Mouse (Mus musculus) E14TG2a.4 (cell line): ENCODE data around the gene Serpina11.

Experiments used
- CTCF ChIP-seq: conservative IDR thresholded peaks from 2 replicates; pipeline ENCODE4 v1.5.1; 2014; ENCODE audit warnings: low read length
- NANOG ChIP-seq: IDR thresholded peaks from 2 replicates; pipeline ENCODE4 v1.6.1; 2014; ENCODE audit warnings: borderline replicate concordance, low read length, mixed read lengths
- POU5F1 ChIP-seq: IDR thresholded peaks from 2 replicates; pipeline ENCODE4 v1.6.1; 2014; ENCODE audit warnings: low read length, borderline replicate concordance

DNA sequence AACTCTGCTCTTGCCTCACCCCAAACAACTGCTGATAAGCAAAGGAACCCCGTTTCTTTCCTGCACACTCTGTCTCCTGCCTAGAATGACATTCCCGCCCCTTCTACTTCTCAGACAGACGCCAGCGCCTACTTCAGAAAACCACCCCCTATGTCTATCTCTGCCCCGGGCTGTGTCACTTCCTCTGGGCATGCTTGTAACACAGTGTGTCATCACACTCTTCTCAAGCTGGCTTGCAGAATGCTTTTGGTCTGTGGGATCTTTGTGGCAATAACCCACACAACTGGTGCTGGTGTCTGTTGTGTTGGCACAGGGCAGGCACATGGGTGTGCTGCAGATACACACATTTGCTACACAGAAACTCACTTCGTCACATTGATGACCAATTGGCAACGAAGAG is 3.2 kb upstream of the Serpina11 start:
- TF ChIP-seq CTCF: no peak
- TF ChIP-seq POU5F1: no peak
- no peak for TF ChIP-seq NANOG
